Mouse (Mus musculus): Measurements from ENCODE around the gene Rpl22. TPM values are rescaled to one million over a fixed set of nuclear protein-coding genes. Genes with fewer than 3 reads are reported as not detected.

Gene Rpl22
- polyA plus RNA-seq, 1 experiment from 2014 or later = 264 TPM

DNA sequence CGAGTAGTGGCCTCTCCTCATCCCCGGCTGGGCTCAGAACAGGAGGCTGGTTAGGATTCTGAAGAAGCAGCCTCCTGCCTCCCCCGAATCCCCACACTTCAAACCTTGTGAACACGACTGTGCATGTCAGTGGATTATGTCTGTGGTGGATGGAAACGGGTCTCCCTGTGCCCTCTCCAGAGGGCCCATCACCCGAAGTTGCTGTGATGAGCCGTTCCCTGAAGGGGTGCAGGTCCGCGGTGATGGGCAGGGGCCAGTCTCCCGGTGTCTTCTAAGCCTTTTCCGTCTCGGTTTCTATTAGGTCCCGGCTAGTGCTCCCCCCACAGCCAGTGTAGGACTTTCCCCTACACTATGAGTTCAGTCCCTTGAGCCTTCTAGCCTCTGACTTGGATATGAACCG lies 26.7 kb upstream of the Rpl22 start:
- H3K4me3 ChIP-seq = 0 out of 2 replicates have a peak overlapping the region, but pooled peaks have one; percentile 81
- peaks cover 36% of the 10 kb centered on the region for H3K27me3 ChIP-seq
- peaks cover 42% of the 10 kb centered on the region for H3K36me3 ChIP-seq
- no peak overlapping the region for H3K27ac ChIP-seq (replicated peaks)
- WGBS = 82% methylated on average over 14 of the region's 14 CpGs
- H3K4me1 ChIP-seq = peaks cover 25% of the 10 kb centered on the region
- peak overlapping the region; percentile 98 for H3K4me2 ChIP-seq (replicated peaks)
- peak overlapping the region; percentile 37 for H3K9ac ChIP-seq (replicated peaks)
- H3K9me3 ChIP-seq = no peaks in the 10 kb centered on the region
- no peak for ATAC-seq (ENCODE audit: low FRiP score, low read depth)

DNA sequence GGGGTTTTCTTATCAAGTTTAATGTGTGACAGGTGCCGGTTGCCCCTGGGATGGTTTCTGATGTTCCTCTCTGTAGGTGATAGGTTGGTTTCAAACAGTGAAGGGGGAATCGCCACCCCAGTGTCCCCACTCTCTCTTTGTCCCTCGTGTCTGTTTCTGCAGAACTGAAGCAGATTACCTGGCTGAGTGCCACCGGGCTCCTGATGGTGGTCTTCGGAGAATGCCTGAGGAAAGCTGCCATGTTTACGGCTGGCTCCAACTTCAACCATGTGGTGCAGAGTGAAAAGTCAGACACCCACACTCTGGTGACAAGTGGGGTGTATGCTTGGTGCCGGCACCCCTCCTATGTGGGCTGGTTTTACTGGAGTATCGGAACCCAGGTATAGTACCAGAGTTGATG lies 25.2 kb upstream of the Rpl22 start:
- Histone ChIP-seq H3K27ac (replicated peaks) (no peak overlapping the region), H3K36me3 (peaks cover 57% of the 10 kb centered on the region), H3K27me3 (peaks cover 20% of the 10 kb centered on the region), H3K4me1 (peaks cover 20% of the 10 kb centered on the region), H3K9ac (replicated peaks) (no peak overlapping the region), H3K4me2 (replicated peaks) (no peak overlapping the region), H3K4me3 (no peak overlapping the region), H3K9me3 (no peaks in the 10 kb centered on the region)
- no peak for ATAC-seq (ENCODE audit: low FRiP score, low read depth)
- WGBS = 92% methylated on average over 8 of the region's 8 CpGs

DNA sequence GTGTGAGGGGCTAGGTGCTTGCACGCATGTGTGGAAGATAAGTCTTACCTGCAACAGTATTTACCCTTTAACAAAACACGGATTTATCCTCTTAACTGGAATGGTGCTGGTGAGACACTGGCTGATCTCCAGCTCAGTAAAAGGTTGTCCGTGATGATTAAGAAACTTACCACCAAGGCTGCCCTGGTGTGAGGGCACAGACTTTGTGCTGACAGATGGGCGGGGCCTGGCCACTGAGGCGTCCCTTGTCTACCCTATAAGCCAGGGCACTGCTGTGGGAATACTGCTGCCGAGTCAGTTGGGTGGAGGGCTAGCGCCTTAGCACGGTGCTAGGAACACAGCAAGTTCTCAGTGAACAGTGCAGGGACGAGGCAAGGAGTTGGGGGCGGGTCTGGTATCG lies 23.5 kb upstream of the Rpl22 start:
- no peak overlapping the region for H3K4me2 ChIP-seq (replicated peaks)
- no peak overlapping the region for H3K27ac ChIP-seq (replicated peaks)
- H3K36me3 ChIP-seq = peaks cover 58% of the 10 kb centered on the region
- no peak for ATAC-seq (ENCODE audit: low FRiP score, low read depth)
- no peak overlapping the region for H3K4me3 ChIP-seq
- H3K4me1 ChIP-seq = peaks cover 16% of the 10 kb centered on the region
- H3K9ac ChIP-seq (replicated peaks) = no peak overlapping the region
- WGBS = 67% methylated on average over 11 of the region's 11 CpGs
- H3K27me3 ChIP-seq = peaks cover 10% of the 10 kb centered on the region
- no peaks in the 10 kb centered on the region for H3K9me3 ChIP-seq

DNA sequence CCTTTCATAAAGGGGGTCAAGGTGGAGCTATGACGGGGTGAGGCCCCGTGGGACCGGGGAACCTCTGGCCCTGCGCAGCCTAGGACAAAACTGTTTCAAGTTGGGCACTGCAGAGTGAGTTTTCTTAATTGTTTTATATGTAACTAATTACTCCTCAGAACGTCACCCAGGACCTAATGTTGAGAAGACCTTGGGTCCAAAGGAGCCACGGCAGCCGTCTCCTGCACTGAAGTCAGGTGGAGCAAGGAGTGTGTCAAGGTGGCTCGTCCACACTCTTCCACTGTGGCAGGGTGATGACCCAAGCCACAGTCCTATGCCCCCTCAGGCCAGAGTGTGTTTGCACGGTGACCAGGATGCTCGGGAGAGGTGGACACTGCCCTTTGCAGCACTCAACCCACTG lies 22.4 kb upstream of the Rpl22 start:
- no peak overlapping the region for H3K4me2 ChIP-seq (replicated peaks)
- H3K4me3 ChIP-seq = no peak overlapping the region
- H3K27ac ChIP-seq (replicated peaks) = no peak overlapping the region
- H3K9me3 ChIP-seq = no peaks in the 10 kb centered on the region
- 93% methylated on average over 10 of the region's 10 CpGs for WGBS
- H3K9ac ChIP-seq (replicated peaks) = no peak overlapping the region
- H3K4me1 ChIP-seq = peaks cover 10% of the 10 kb centered on the region
- no peak for ATAC-seq (ENCODE audit: low FRiP score, low read depth)
- peaks cover 58% of the 10 kb centered on the region for H3K36me3 ChIP-seq
- H3K27me3 ChIP-seq = peaks cover 9% of the 10 kb centered on the region

DNA sequence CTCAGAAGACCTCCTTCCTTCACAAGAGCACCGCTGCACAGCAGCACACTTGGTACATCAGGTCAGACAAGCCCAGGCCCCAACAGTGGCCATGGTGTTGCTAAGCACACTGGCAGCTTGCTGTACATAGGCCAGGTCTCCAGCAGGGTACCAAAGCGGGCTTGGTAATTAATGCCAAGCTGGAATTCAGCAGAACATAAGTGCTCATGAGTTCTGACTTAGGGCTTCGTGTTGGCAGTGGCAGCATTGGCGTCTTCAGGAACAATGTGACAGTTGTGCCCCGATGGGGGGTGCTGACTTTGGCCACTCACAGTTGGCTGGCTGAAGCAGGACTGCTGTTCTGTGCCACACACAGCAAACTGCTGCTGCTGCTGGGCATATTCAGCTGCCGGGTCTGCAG lies 20.9 kb upstream of the Rpl22 start:
- Histone ChIP-seq H3K4me3 (no peak overlapping the region), H3K27ac (replicated peaks) (no peak overlapping the region), H3K4me1 (no peaks in the 10 kb centered on the region), H3K27me3 (peaks cover 5% of the 10 kb centered on the region), H3K4me2 (replicated peaks) (no peak overlapping the region), H3K9me3 (no peaks in the 10 kb centered on the region), H3K36me3 (peaks cover 62% of the 10 kb centered on the region), H3K9ac (replicated peaks) (no peak overlapping the region)
- ATAC-seq (ENCODE audit: low FRiP score, low read depth) = no peak
- 91% methylated on average over 6 of the region's 6 CpGs for WGBS

DNA sequence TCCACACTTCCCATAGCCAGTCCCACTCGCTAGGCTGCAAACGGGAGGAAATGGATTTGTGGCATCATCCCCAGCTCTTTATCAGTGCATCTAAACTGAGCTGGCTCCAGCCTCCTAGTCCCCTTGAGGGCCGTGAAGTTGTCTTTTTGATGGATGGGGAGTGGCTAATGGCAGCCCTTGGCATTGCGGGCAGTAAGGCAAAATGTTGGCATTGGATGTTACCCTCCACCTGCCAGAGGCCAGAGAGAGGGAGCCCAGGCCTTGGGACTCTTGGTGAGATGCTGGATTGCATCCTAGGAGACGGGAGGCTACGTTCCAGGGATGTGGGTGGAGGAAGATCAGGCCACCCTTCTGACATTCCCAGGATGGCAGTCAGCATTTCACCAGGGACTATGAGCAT lies 19.6 kb upstream of the Rpl22 start:
- H3K36me3 ChIP-seq = peaks cover 49% of the 10 kb centered on the region
- ATAC-seq (ENCODE audit: low FRiP score, low read depth) = no peak

DNA sequence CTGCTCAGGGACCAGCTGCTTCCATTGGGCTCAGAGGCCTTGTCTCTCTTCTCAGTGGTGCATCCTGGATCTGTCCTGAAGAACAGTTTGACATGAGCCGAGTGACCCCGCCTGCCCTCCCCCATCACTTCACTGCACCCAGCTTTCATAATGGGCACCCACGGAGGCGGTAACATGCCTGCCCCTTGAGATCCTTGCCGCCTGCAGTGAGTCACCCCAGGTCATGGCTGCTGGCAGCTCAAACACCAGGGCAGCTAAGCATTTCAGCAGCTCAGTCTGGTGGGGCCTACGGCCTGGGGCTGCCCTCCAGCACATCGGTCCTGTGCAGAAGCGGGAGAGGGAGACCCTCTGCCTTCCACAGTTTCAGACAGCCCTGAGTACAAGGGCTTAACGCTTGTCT lies 18.0 kb upstream of the Rpl22 start:
- no peak for ATAC-seq (ENCODE audit: low FRiP score, low read depth)
- Histone ChIP-seq H3K9ac (replicated peaks) (no peak overlapping the region), H3K27me3 (peaks cover 33% of the 10 kb centered on the region), H3K4me2 (replicated peaks) (no peak overlapping the region), H3K9me3 (no peaks in the 10 kb centered on the region), H3K36me3 (peaks cover 34% of the 10 kb centered on the region), H3K4me1 (0 out of 2 replicates have a peak, but pooled peaks cover under 1% of the 10 kb centered on the region), H3K27ac (replicated peaks) (no peak overlapping the region), H3K4me3 (no peak overlapping the region)
- WGBS = 82% methylated on average over 9 of the region's 9 CpGs

More for the DNA sequence above, 19.6 kb upstream of the Rpl22 start:
- Histone ChIP-seq H3K27ac (replicated peaks) (no peak overlapping the region), H3K9ac (replicated peaks) (no peak overlapping the region), H3K4me3 (no peak overlapping the region), H3K4me2 (replicated peaks) (no peak overlapping the region), H3K9me3 (no peaks in the 10 kb centered on the region), H3K4me1 (no peaks in the 10 kb centered on the region), H3K27me3 (peaks cover 18% of the 10 kb centered on the region)
- WGBS = 91% methylated on average over 6 of the region's 6 CpGs

DNA sequence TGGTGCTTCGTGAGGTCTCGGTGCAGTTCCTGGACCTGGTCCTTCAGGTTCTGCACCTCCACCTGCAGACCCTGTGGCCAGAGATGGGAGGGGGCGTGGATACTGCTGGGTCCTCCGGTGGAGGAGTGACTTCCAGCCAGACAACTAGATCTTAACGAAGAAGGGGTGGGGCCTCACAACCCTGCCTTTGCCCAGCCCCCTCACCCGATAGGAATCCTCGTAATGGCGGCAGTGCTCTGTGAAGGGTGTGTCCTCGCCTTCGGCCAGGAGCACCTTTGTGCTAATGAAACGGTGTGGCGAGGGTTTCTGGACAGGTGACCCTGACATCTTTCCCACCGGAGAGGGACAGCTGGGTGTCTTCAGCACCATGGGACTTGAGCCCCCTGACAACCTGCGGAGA lies 13.4 kb upstream of the Rpl22 start:
- Histone ChIP-seq H3K27me3 (peaks cover 80% of the 10 kb centered on the region), H3K27ac (replicated peaks) (no peak overlapping the region), H3K4me1 (peaks cover 23% of the 10 kb centered on the region), H3K4me3 (no peak overlapping the region), H3K9me3 (no peaks in the 10 kb centered on the region), H3K9ac (replicated peaks) (no peak overlapping the region), H3K36me3 (peaks cover 5% of the 10 kb centered on the region; the same call in 1 of the 2 replicates), H3K4me2 (replicated peaks) (no peak overlapping the region; the same call in 1 of the 2 replicates)
- WGBS = 1% methylated on average over 14 of the region's 14 CpGs
- ATAC-seq (ENCODE audit: low FRiP score, low read depth) = no peak

DNA sequence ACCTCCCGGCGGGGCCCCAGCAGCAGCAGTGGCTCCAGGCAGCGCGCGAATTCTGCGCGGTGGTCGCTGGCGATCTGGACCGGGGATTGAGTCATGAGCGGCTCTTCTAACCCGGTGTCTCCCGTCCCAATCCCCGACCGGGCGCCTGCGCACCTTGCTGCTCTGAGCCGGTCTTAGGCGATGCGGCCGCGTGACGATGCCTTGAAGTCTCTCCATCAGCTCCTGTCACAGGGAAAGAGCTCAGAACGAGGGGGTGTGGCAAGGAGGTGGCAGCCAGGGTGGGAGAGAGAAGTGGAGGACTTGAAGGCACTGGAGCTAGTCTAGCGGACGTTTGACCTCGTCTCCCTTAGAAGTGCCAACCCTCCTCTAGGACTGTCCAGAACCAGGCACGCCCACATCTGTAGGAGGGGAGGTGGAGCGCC lies 12.3 kb upstream of the Rpl22 start:
- 1% methylated on average over 29 of the region's 29 CpGs for whole genome bisulfite sequencing
- ATAC-seq (ENCODE audit: low FRiP score, low read depth) = no peak
- no peaks in the 10 kb centered on the region for H3K9me3 ChIP-seq
- H3K4me3 ChIP-seq = peak overlapping the region; percentile 31
- H3K27me3 ChIP-seq = peaks cover 90% of the 10 kb centered on the region
- H3K4me2 ChIP-seq (replicated peaks) = peak overlapping the region; percentile 52
- peaks cover 5% of the 10 kb centered on the region; the same call in 1 of the 2 replicates for H3K36me3 ChIP-seq
- H3K4me1 ChIP-seq = peaks cover 23% of the 10 kb centered on the region
- no peak overlapping the region; the same call in 1 of the 2 replicates for H3K9ac ChIP-seq (replicated peaks)
- H3K27ac ChIP-seq (replicated peaks) = no peak overlapping the region

DNA sequence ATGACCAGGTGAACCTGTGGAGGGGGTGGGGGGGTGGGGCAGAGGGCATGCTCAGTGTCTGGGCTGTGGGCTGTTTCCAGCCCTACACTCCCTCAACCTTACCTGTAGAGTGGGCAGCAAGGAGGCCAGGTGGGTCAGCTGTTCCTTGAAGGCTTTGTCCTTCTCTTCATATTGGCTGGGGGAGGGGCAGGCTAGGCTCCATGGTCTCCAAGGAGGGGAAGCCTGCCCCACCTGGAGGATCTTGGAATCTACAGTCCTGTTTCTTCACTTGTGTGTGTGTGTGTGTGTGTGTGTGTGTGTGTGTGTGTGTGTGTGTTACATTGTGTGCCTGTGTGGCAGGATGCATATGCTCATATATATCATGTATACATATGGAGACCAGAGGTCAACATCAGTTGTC lies 11.6 kb upstream of the Rpl22 start:
- H3K27me3 ChIP-seq = peaks cover 97% of the 10 kb centered on the region
- peak overlapping the region; percentile 52; the same call in 1 of the 2 replicates for H3K4me2 ChIP-seq (replicated peaks)
- ATAC-seq (ENCODE audit: low FRiP score, low read depth) = no peak
- no peak overlapping the region for H3K27ac ChIP-seq (replicated peaks)
- H3K9me3 ChIP-seq = no peaks in the 10 kb centered on the region
- 0 out of 2 replicates have a peak, but pooled peaks cover under 1% of the 10 kb centered on the region for H3K36me3 ChIP-seq
- no peak overlapping the region for H3K4me3 ChIP-seq
- H3K4me1 ChIP-seq = peaks cover 23% of the 10 kb centered on the region
- no peak overlapping the region for H3K9ac ChIP-seq (replicated peaks)

DNA sequence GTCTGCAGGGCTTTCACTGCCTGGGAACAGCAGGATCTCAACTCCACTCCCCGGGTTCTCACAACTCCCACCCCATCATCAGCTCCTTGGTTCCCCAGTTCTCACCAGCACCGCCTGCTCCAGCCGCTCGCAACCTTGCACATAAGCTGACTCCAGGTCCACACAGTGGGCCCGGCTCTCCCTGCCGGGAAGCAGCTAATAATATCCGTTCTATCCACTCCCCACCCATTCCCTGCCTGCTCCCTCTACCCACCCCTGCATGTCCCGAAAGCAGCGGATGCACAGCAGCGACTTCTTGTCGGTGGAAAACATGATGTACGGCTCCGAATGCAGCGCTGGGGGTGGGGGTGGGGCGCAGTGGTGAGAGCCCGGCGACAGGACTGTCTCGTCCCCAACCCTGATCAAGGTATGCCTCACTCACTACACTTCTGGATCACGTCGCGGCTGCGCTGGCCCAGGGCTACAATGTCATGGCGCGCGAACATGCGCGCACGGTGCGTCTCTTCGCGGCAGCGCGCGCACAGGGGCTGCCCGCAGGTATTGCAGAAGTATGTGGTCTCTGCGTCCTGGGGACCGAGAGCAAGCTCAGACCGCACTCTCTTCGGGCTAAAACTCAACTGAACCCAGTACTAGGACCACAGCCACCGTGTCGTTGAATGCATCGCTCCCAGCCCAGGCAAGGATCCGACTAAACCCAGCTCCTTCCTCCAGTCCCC lies 9.9 kb upstream of the Rpl22 start:
- under 1% methylated on average over 43 of the region's 43 CpGs for WGBS
- H3K9ac ChIP-seq (replicated peaks) = no peak overlapping the region

DNA sequence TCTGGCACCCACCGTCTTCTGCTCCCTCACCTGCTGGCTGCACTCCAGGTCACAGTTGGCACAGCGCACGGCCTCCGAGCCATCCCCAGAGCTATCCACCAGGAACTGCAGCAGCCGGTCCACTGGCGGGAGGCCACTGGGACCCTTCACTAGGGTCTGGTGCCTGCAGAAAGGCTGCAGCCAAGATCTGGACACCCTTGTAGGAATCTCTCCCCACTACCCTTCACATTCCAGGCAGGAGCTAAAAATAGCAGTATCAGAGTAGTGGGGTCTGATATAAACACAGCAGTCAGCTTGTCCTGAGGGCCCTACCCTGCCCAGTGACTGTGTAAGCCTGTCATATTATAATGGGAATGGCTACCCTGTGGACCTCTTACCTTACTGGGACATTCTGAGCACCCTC lies 7.9 kb upstream of the Rpl22 start:
- ATAC-seq (ENCODE audit: low FRiP score, low read depth) = no peak
- 92% methylated on average over 6 of the region's 6 CpGs for WGBS
- Histone ChIP-seq H3K4me1 (peaks cover 22% of the 10 kb centered on the region), H3K4me2 (replicated peaks) (no peak overlapping the region), H3K27me3 (peaks cover 75% of the 10 kb centered on the region), H3K9ac (replicated peaks) (no peak overlapping the region), H3K4me3 (no peak overlapping the region), H3K9me3 (no peaks in the 10 kb centered on the region), H3K36me3 (no peaks in the 10 kb centered on the region), H3K27ac (replicated peaks) (no peak overlapping the region)

More for the DNA sequence above, 9.9 kb upstream of the Rpl22 start:
- Histone ChIP-seq H3K4me3 (peak overlapping the region; percentile 27), H3K27ac (replicated peaks) (no peak overlapping the region), H3K36me3 (no peaks in the 10 kb centered on the region), H3K27me3 (peaks cover 85% of the 10 kb centered on the region), H3K4me2 (replicated peaks) (peak overlapping the region; percentile 43), H3K4me1 (peaks cover 23% of the 10 kb centered on the region), H3K9me3 (no peaks in the 10 kb centered on the region)
- no peak for ATAC-seq (ENCODE audit: low FRiP score, low read depth)

Measured in midbrain, embryonic 12.5 days (tissue).